Mouse (Mus musculus): Measurements from ENCODE around the gene Bcat2. TPM values are rescaled to one million over a fixed set of nuclear protein-coding genes. Genes with fewer than 3 reads are reported as not detected.
A peak's percentile ranks its signal among the peaks of the same experiment; 100 is the strongest.

Bcat2 gene
- polyA plus RNA-seq, 1 experiment from 2014 or later, result 47.3 TPM

DNA sequence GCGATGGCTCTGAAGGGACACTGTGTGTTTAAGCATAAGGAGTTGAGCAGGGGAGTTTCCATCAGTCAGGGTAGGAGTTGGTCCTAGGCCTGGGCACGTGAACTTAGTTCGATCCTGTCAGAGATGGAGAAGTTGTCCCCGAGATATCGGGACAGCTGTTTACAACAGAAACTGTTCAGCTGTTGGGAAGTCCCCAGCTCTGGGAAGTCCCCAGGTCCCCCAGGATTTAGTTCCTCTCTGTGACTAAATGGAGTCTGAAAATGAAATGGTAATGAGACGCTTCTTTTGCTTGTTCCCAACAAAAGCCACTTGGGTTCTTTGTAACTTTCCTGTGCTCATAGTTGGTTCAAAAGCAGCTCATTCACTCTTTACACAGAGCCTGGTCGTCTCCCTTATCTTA, 21.9 kb downstream of the Bcat2 start:
- Histone ChIP-seq H3K36me3 (replicated peaks; ENCODE audit: control insufficient read depth, insufficient read depth, low read depth, low read length) (no peaks in the 10 kb centered on the region), H3K4me1 (ENCODE audit: control insufficient read depth, insufficient read depth, low read length) (no peaks in the 10 kb centered on the region), H3K27ac (replicated peaks; ENCODE audit: low read depth, low read length) (no peak overlapping the region), H3K9me3 (replicated peaks; ENCODE audit: control insufficient read depth, low read length) (no peaks in the 10 kb centered on the region), H3K4me2 (ENCODE audit: low read depth, low read length) (no peak overlapping the region), H3K9ac (replicated peaks; ENCODE audit: low read length) (no peak overlapping the region), H3K4me3 (ENCODE audit: low read depth, low read length) (no peak overlapping the region), H3K27me3 (ENCODE audit: control insufficient read depth, insufficient read depth, low read length) (no peaks in the 10 kb centered on the region)
- WGBS, result 81% methylated on average over 7 of the region's 7 CpGs
- ATAC-seq (replicated peaks; ENCODE audit: insufficient number of reproducible peaks, low FRiP score, low TSS enrichment, low read depth) (no peak), DNase-seq (ENCODE audit: low spot score) (no peak)

DNA sequence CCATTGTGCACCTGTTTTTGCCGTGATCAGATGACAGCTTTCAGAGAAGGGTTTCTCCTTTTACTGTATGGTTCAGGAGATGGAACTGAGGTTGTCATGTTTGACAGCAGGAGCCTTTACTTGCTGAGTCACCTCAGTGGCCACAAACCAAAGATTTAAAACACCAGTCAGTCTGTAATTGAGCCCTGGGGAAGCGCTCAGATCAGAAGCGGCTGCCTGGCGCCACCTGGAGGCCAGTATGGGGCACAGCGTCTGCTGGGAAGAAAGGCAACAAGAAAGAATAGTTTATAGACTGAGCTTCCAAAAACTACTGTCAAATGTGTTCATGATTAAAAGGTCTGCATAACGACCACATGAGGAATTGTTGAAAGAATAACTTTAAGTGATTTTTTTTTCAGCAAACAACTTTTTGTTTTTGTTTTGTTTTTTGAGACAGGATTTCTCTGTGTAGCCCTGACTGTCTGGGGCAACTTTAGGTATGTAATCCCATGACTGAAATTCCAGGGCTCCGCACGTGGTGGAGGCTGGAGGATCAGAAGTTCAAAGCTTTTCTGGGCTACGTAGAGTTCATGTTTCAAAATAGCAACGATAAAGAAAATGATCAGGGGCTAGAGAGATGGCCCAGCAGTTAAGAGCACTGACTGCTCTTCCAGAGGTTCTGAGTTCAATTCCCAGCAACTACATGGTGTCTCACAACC, 23.3 kb downstream of the Bcat2 start:
- Histone ChIP-seq H3K27ac (replicated peaks; ENCODE audit: low read depth, low read length) (no peak overlapping the region), H3K4me1 (ENCODE audit: control insufficient read depth, insufficient read depth, low read length) (no peaks in the 10 kb centered on the region), H3K4me2 (ENCODE audit: low read depth, low read length) (no peak overlapping the region), H3K9me3 (replicated peaks; ENCODE audit: control insufficient read depth, low read length) (no peaks in the 10 kb centered on the region), H3K36me3 (replicated peaks; ENCODE audit: control insufficient read depth, insufficient read depth, low read depth, low read length) (no peaks in the 10 kb centered on the region), H3K4me3 (ENCODE audit: low read depth, low read length) (no peak overlapping the region), H3K27me3 (ENCODE audit: control insufficient read depth, insufficient read depth, low read length) (no peaks in the 10 kb centered on the region), H3K9ac (replicated peaks; ENCODE audit: low read length) (no peak overlapping the region)
- DNase-seq (ENCODE audit: low spot score) (peak; percentile 78), ATAC-seq (replicated peaks; ENCODE audit: insufficient number of reproducible peaks, low FRiP score, low TSS enrichment, low read depth) (no peak)
- 20% methylated on average over 10 of the region's 10 CpGs for WGBS

DNA sequence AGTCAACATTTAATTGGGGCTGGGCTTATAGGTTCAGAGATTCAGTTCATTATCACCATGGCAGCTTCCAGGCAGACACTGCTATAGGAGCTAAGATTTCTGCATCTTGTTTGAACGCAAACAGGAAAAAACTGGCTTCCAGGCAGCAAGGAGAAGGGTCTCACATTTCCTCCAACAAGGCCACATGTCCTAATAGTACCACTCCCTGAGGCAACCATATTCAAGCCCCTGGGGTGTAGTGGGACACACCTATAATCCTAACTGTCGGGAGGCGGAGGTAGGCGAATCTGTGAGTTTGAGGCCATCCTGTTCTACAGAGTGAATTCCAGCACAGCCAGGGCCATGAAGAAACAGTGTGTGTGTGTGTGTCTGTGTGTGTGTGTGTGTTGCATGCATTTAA, 25.2 kb downstream of the Bcat2 start:
- no peaks in the 10 kb centered on the region for H3K4me1 ChIP-seq (ENCODE audit: control insufficient read depth, insufficient read depth, low read length)
- ATAC-seq (replicated peaks; ENCODE audit: insufficient number of reproducible peaks, low FRiP score, low TSS enrichment, low read depth), result no peak
- no peaks in the 10 kb centered on the region for H3K36me3 ChIP-seq (replicated peaks; ENCODE audit: control insufficient read depth, insufficient read depth, low read depth, low read length)
- H3K27ac ChIP-seq (replicated peaks; ENCODE audit: low read depth, low read length), result no peak overlapping the region
- H3K9ac ChIP-seq (replicated peaks; ENCODE audit: low read length), result no peak overlapping the region
- H3K27me3 ChIP-seq (ENCODE audit: control insufficient read depth, insufficient read depth, low read length), result no peaks in the 10 kb centered on the region
- no peak overlapping the region for H3K4me3 ChIP-seq (ENCODE audit: low read depth, low read length)
- 75% methylated on average over 4 of the region's 4 CpGs for WGBS
- no peak for DNase-seq (ENCODE audit: low spot score)
- H3K4me2 ChIP-seq (ENCODE audit: low read depth, low read length), result no peak overlapping the region
- H3K9me3 ChIP-seq (replicated peaks; ENCODE audit: control insufficient read depth, low read length), result no peaks in the 10 kb centered on the region

- Histone ChIP-seq H3K27ac (replicated peaks; ENCODE audit: low read depth, low read length) (no peak overlapping the region), H3K4me2 (ENCODE audit: low read depth, low read length) (no peak overlapping the region), H3K9ac (replicated peaks; ENCODE audit: low read length) (no peak overlapping the region), H3K4me1 (ENCODE audit: control insufficient read depth, insufficient read depth, low read length) (no peaks in the 10 kb centered on the region), H3K9me3 (replicated peaks; ENCODE audit: control insufficient read depth, low read length) (no peaks in the 10 kb centered on the region), H3K4me3 (ENCODE audit: low read depth, low read length) (no peak overlapping the region), H3K36me3 (replicated peaks; ENCODE audit: control insufficient read depth, insufficient read depth, low read depth, low read length) (no peaks in the 10 kb centered on the region), H3K27me3 (ENCODE audit: control insufficient read depth, insufficient read depth, low read length) (no peaks in the 10 kb centered on the region)
- ATAC-seq (replicated peaks; ENCODE audit: insufficient number of reproducible peaks, low FRiP score, low TSS enrichment, low read depth), result no peak
- WGBS, result 85% methylated on average over 1 of the region's 1 CpGs
- DNase-seq (ENCODE audit: low spot score), result no peak
Observed at GRCm38 (mm10) chr7:45596107-45596506, 26.2 kb downstream of the Bcat2 start.

DNA sequence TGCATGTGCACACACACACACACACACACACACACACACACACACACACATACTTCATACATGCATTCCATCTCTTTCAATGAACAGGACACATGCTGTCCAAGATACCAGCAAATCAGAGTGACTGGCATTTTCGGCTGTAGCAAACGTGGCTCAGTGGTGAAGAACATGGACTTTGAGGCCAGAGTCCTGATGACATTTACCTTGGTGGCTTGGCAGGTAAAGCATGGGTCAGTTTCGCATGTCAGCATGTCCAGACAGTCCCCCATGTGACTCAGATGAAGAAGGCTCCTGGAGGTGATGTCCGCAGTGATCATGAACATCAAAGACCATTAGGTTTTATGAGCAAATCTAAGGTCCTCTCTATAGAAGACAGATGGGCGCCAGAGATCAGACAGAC, 27.1 kb downstream of the Bcat2 start:
- Histone ChIP-seq H3K27ac (replicated peaks; ENCODE audit: low read depth, low read length) (no peak overlapping the region), H3K36me3 (replicated peaks; ENCODE audit: control insufficient read depth, insufficient read depth, low read depth, low read length) (no peaks in the 10 kb centered on the region), H3K9ac (replicated peaks; ENCODE audit: low read length) (no peak overlapping the region), H3K4me2 (ENCODE audit: low read depth, low read length) (no peak overlapping the region), H3K4me3 (ENCODE audit: low read depth, low read length) (no peak overlapping the region), H3K4me1 (ENCODE audit: control insufficient read depth, insufficient read depth, low read length) (no peaks in the 10 kb centered on the region), H3K9me3 (replicated peaks; ENCODE audit: control insufficient read depth, low read length) (no peaks in the 10 kb centered on the region), H3K27me3 (ENCODE audit: control insufficient read depth, insufficient read depth, low read length) (no peaks in the 10 kb centered on the region)
- DNase-seq (ENCODE audit: low spot score) (no peak), ATAC-seq (replicated peaks; ENCODE audit: insufficient number of reproducible peaks, low FRiP score, low TSS enrichment, low read depth) (no peak)
- WGBS, result 84% methylated on average over 5 of the region's 5 CpGs

DNA sequence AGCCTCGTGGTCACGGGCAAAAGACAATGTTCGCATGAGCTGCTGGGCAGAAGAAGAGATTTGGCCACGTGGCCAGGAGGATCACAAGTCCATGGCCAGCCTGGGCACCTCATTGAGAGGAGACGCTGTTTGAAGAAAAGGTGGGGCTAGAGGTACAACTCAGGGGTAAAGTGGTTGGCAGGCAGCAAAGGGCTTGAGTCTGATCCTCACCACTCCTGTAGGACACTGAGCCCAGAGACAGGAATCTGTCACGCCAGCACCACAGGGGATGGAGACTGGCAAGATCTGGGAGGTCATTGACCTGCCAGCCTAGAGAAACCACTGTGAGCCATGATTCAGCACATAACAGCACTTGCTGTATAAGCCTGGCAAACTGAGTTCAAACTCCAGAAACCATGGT, 27.6 kb downstream of the Bcat2 start:
- Histone ChIP-seq H3K4me1 (ENCODE audit: control insufficient read depth, insufficient read depth, low read length) (no peaks in the 10 kb centered on the region), H3K36me3 (replicated peaks; ENCODE audit: control insufficient read depth, insufficient read depth, low read depth, low read length) (no peaks in the 10 kb centered on the region), H3K27ac (replicated peaks; ENCODE audit: low read depth, low read length) (no peak overlapping the region), H3K4me3 (ENCODE audit: low read depth, low read length) (no peak overlapping the region), H3K27me3 (ENCODE audit: control insufficient read depth, insufficient read depth, low read length) (no peaks in the 10 kb centered on the region), H3K4me2 (ENCODE audit: low read depth, low read length) (no peak overlapping the region), H3K9me3 (replicated peaks; ENCODE audit: control insufficient read depth, low read length) (no peaks in the 10 kb centered on the region), H3K9ac (replicated peaks; ENCODE audit: low read length) (no peak overlapping the region)
- 89% methylated on average over 6 of the region's 6 CpGs for WGBS
- DNase-seq (ENCODE audit: low spot score) (no peak), ATAC-seq (replicated peaks; ENCODE audit: insufficient number of reproducible peaks, low FRiP score, low TSS enrichment, low read depth) (no peak)

- H3K4me2 ChIP-seq (ENCODE audit: low read depth, low read length), result no peak overlapping the region
- no peak overlapping the region for H3K27ac ChIP-seq (replicated peaks; ENCODE audit: low read depth, low read length)
- H3K4me1 ChIP-seq (ENCODE audit: control insufficient read depth, insufficient read depth, low read length), result no peaks in the 10 kb centered on the region
- DNase-seq (ENCODE audit: low spot score) (no peak), ATAC-seq (replicated peaks; ENCODE audit: insufficient number of reproducible peaks, low FRiP score, low TSS enrichment, low read depth) (no peak)
- no peaks in the 10 kb centered on the region for H3K27me3 ChIP-seq (ENCODE audit: control insufficient read depth, insufficient read depth, low read length)
- H3K9ac ChIP-seq (replicated peaks; ENCODE audit: low read length), result 0 out of 2 replicates have a peak overlapping the region, but pooled peaks have one; percentile 32
- no peaks in the 10 kb centered on the region for H3K9me3 ChIP-seq (replicated peaks; ENCODE audit: control insufficient read depth, low read length)
- 46% methylated on average over 18 of the region's 18 CpGs for WGBS
- no peaks in the 10 kb centered on the region for H3K36me3 ChIP-seq (replicated peaks; ENCODE audit: control insufficient read depth, insufficient read depth, low read depth, low read length)
- H3K4me3 ChIP-seq (ENCODE audit: low read depth, low read length), result no peak overlapping the region
Observed at GRCm38 (mm10) chr7:45598960-45599879, 29.3 kb downstream of the Bcat2 start.

GRCm38 (mm10) chr7:45605704-45606289, 35.8 kb downstream of the Bcat2 start:
- DNase-seq (ENCODE audit: low spot score) (no peak), ATAC-seq (replicated peaks; ENCODE audit: insufficient number of reproducible peaks, low FRiP score, low TSS enrichment, low read depth) (no peak)
- Histone ChIP-seq H3K27ac (replicated peaks; ENCODE audit: low read depth, low read length) (no peak overlapping the region), H3K36me3 (replicated peaks; ENCODE audit: control insufficient read depth, insufficient read depth, low read depth, low read length) (no peaks in the 10 kb centered on the region), H3K9ac (replicated peaks; ENCODE audit: low read length) (no peak overlapping the region), H3K4me3 (ENCODE audit: low read depth, low read length) (no peak overlapping the region), H3K4me1 (ENCODE audit: control insufficient read depth, insufficient read depth, low read length) (no peaks in the 10 kb centered on the region), H3K9me3 (replicated peaks; ENCODE audit: control insufficient read depth, low read length) (no peaks in the 10 kb centered on the region), H3K4me2 (ENCODE audit: low read depth, low read length) (no peak overlapping the region), H3K27me3 (ENCODE audit: control insufficient read depth, insufficient read depth, low read length) (no peaks in the 10 kb centered on the region)
- WGBS, result 79% methylated on average over 9 of the region's 9 CpGs
